Mouse (Mus musculus): ENCODE measurements around the gene Galk1.

Gene Galk1

DNA sequence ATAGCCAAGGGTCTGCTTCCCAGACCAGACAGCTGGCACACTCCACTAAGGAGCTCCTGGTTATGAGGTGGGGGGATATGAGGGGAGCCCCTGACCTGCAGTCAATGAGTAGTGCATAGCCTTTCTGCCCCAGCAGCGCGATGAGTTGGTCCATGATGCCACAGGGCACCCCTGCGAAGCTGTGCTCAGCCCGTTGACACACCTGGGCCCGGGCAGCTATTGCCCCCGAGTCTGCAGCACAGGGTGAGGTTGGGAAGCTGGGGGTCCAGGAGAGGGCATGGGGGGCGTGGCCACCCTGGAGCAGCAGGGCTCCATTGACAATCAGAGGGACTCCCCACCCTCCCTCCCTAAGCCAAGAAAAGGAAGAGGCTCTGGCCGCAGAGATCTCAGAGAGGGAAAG lies 2.4 kb downstream of the Galk1 start:
- no peak for DNase-seq (ENCODE audit: low spot score)

DNA sequence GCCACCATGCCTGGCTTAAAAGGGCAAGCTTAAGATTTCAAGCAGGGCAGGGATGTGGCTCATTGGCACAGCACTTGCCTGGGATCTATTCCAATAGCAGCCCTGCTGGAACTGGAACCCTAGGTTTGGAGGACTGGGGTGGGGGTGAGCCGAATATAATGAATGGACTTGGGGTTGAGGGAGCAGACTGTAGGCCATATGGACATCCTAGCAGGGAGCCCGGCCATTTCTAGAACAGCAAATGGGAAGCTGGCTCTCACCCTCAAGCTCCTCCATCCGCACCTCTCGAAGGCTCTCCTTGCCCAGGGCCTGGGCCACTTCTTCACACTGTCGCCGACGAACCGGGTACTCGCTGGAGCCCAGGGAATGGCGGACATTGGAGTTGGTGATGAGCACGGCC lies 2.9 kb downstream of the Galk1 start:
- DNase-seq (ENCODE audit: low spot score): no peak

DNA sequence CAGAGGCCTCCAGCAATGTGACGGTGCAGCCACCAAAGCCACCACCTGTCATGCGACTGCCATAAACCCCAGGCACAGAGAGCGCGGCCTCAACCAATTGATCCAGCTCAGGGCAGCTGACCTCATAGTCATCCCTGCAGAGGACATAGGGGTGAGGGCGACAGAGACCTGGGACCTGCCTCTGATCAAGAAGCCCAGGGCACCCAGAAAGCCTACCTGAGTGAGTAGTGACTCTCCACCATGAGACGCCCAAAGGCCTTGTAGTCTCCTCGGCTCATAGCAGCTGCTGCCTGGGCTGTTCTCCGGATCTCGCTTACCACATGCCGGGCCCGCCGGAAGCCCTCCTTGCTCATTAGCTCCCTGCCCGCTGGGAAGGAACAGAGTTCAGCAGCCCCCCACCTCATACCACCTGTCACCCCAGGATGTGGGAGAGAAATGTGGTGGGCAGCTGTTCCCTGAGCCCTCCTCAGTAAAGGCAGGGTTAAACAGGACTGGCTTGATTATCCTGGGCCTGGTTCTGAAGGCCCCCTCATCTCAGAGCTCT lies 3.6 kb downstream of the Galk1 start:
- no peak for DNase-seq (ENCODE audit: low spot score)

DNA sequence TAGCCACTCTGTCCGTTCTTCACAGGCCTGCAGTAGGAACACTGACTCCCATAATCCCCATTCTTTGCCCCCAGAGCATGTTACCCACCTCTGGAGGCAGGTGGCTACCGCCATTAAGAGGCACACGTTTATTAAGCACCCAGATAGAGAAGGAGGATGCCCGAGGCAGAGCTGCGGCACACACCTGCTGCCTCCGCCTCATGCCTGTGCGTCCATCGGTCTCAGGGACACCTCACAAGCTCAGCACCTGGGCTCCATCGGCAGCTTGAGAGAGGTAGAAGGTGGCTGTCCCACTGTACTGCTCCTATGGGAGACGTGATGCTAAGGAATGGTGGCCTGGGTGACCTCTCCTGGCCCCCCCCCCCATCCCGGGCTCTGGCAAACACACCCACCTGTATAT lies 4.1 kb downstream of the Galk1 start:
- no peak for DNase-seq (ENCODE audit: low spot score)

DNA sequence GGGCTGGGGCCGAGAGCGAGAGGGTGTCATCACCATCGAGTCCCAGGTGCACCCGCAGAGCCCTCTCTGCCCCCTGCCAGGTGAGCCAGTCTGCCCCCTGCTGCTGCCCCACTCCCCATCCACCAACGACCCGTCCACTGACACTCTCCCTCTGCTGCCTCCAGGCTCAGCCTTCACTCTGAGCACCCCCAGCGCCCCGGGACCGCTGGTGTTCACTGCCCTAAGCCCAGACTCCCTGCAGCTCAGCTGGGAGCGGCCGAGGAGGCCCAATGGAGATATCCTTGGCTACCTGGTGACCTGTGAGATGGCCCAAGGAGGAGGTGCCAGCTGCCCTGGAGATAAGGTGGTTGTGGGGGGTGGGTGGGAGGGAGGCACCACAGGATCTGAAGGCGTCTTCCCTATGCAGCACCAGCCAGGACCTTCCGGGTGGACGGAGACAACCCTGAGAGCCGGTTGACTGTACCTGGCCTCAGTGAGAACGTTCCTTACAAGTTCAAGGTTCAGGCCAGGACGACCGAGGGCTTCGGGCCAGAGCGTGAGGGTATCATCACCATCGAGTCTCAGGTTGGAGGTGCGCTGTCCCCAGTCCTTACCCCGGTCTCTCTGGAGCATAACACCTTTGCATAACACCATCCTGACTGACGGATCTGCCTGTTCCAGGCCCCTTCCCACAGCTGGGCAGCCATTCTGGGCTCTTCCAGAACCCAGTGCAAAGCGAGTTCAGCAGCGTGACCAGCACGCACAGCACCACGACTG lies 5.2 kb downstream of the Galk1 start:
- no peak for DNase-seq (ENCODE audit: low spot score)

DNA sequence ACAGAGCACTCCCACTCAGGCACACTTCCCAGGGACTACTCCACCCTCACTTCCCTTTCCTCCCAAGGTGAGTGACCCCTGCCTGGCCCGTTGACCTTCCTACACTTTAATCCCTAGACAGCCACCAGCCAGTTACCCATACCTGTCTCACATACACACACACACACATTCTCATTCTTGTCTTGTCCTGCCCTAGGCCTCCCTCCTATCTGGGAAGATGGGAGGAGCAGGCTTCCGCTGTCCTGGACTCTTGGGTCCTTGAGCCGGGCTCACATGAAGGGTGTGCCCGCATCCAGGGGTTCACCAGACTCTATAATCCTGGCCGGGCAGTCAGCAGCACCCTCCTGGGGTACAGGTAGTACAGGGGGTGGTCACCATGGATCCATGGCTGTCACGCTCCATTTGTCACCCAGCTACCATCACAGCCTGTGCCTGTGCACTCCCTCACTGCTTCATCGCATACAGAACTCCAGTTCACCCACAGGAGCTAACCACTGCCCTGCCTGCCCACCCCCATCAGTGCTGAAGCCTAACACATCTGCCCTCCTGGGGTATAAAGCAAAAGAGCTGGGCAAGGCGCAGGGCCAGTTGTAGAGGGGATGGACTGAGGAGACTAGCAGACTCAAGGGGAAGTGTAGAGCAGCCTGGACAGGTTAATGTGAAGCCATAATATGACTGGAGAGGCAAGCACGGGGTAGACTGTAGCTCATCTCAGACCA lies 6.7 kb downstream of the Galk1 start:
- DNase-seq (ENCODE audit: low spot score): no peak

DNA sequence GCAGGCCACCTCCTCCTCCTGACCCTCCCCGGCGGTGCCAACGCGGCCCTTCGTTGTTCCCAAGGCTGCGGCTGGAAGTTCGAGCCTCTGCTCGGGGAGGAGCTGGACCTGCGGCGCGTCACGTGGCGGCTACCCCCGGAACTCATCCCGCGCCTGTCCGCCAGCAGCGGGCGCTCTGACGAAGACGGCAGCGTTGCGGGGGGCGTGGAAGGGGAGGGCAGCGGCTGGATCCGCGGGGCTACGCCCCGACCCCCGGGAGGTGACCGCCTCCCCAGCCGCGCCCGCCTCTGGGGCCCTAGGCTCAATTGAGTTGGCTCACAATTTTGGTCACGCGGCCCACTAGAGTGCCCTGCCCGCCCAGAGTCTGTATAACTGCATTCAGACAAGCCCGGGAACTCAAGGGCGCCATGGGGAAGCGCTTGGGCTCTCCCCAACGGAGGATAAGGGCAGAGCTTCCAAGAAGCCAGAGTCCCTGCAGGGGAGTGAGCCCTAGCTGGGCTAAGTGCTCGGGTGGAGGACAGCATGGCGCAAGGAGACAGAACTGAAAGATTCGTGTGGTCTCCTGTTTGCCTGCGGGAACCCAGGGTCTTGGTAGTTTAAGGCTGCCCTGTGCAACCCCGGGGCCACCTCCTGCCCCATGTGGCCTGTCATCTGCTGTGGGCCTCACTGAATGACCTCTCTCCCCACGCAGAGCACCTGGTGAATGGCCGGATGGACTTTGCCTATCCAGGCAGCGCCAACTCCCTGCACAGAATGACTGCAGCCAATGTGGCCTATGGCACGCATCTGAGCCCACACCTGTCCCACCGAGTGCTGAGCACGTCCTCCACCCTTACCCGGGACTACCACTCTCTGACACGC lies 7.4 kb downstream of the Galk1 start:
- DNase-seq (ENCODE audit: low spot score): no peak

DNA sequence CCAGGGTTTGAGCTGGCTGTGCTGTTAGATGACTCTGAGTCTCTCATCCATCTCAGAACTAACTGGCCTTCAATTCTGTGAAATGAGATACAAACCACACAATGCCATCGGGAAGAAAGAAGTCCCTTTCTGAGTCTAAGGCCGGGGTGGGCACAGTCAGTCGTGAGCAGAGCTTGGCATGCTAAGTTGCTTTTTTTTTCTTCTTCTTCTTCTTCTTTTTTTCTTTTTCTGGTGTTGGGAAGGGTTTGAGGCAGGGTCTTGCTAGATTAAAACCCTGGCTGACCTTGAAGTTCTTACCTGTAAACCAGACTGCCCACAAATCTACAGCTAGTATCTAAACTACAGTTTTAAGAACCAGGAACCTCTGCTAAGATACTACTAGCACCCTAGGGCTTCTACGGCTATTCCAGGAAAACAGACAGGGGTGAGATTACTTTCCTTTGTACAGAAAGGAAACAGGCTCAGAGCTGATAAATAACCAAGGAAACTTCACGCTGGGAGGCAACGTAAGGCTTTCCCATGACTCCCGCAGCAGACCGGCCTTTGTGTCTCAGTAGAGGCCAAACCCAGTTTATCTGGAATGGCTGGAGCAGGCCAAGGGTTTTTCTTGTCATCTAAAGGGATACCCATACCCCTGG lies 8.2 kb downstream of the Galk1 start:
- DNase-seq (ENCODE audit: low spot score): no peak

DNA sequence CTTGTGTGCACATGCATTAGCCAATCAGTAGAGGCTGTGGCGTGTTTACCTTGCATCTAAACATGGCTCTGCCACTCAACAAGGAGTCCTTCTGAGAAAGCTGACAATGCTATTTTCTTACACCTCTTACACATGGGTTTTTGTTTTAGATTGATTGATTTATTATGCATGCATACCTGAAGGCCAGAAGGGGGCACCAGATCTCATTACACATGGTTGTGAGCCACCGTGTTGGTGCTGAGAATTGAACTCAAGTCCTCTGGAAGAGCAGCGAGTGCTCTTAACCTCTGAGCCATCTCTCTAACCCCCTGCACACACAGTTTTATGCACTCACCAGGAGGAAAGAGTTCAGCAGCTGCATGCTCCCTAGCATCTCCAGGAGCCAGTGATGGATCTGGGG lies 9.6 kb downstream of the Galk1 start:
- no peak for DNase-seq (ENCODE audit: low spot score)

DNA sequence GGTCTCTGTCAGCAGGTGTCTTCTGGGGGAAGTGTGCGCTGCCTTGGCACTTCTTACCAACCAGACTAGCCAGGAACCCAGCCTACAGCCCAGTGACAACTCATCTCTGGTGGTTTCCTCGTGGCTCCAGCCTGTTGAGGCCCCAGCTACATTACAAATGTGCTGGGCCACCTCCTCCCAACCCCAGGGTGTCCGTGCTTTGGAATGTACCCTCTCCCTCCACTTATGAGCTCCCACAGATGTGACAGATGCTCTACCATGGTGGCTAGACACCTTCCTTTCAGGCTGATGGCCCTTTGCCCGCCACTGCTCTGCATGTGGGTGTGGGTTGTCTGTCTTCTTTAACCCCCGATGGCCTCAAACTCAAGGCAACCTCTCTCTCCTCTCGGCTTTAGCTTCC lies 10.8 kb downstream of the Galk1 start:
- DNase-seq (ENCODE audit: low spot score): no peak

DNA sequence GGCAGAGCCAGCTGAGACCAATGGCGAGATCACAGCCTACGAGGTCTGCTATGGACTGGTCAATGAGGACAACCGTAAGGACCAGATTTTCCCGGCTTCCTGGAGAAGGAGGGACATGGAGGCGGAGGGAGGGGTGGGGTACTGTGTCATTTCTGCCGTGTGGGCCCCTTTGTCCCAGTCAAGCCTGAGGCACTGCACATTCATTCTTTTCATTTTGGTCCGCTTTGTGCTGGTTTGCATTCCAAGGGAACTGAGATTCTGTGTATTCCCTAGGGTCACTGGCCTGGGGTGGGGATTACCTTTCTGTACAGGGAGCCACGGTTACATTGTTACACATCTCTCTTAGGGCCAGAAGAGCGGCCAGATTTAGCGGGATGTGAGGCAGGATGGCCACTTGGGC lies 11.9 kb downstream of the Galk1 start:
- DNase-seq (ENCODE audit: low spot score): no peak

DNA sequence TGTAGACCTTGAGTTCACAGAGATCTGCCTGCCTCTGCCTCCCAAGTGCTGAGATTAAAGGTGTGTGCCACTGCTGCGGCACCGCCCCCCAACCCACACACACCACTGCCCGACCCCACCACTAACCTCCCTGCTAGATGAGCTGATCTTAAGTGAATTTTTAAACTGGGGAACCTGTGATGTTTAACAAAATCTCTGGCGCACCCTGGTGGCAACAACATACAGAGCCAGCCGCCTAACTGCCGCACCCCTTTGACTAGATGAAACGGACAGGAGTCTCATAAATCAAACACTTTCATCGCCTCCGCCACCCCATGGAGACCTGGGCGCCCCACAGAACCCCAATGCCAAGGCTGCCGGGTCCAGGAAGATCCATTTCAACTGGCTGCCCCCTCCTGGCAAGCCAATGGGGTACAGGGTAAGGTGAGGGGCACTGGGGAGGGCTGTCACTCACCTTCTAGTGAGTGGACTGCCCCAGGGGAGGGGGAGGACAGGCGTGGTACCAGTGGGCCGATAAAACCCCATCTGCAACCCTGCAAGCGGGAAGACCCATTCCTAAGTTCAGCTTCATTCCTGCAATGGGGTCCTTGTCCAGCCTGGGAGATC lies 12.9 kb downstream of the Galk1 start:
- DNase-seq (ENCODE audit: low spot score): peak; percentile 62

DNA sequence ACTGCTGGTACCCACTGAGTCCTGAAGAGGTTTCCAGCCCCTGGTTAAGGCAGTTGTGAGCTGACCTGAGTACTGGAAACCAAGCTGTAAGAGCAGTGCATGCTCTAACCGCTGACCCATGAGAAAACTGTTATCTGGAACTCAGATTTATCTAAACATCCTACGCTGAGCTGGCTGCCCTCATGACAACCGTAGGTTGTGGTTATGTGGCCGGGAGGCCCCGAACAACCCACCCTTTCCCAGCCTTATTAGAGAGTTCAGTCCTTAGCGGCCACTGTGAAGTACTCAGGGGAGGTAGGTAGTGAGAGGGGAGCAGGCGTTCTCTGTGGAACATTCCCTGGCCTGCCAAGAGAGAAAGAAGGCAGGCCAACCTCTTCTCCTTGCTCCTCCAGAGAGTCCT lies 13.5 kb downstream of the Galk1 start:
- no peak for DNase-seq (ENCODE audit: low spot score)

DNA sequence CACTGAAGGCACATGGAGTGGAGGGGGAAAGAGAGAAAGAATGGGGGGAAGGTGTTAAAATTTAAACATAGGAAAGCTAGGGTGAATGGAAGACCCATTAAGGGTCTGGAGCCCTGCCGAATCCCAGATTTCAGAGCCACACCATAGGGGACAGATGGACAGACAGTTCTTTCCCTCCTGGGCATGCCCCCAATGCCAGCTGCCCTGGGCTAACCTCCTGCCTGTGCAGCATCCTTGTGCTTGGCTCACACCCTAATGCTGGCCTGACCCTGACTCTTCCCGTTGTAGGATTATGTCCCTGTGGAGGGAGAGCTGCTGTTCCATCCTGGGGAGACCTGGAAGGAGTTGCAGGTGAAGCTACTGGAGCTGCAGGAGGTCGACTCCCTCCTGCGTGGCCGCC lies 14.9 kb downstream of the Galk1 start:
- DNase-seq (ENCODE audit: low spot score): no peak

DNA sequence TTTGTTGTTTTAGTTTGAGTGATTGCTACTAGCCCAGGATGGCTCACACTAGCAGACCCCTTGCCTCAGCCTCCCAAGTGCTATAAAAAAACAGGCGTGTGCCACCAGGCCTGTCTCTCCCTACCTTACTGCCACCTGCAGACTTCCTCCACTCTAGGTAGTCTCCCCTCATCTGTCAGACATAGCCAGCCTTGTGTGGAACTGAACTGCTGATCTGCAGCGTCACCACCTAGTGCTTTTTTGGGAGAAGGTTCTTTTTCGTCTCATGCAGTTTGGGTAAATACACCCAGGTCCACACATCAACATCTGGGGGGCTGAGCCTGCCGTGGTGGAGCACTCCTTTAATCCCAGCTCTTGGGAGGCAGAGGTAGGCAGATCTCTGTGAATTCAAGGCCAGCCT lies 15.5 kb downstream of the Galk1 start:
- DNase-seq (ENCODE audit: low spot score): no peak

DNA sequence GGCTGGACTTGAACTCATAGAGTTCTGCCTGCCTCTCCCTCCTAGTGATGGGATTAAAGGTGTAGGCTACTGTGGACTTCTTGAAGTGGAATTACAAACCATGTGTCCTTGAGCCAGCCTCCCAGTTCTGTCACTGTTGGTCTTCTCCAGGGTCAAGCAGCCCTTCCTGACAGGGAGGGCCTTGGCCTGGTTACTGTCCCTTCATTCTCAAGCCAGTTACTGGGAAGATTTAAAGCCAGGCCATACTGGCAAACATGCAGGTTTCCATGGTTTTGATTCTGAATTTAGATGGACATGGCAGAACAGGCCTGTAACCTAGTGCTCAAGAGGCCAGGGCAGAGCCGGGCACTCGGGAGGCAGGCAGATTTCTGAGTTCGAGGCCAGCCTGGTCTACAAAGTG lies 17.3 kb downstream of the Galk1 start:
- no peak for DNase-seq (ENCODE audit: low spot score)

DNA sequence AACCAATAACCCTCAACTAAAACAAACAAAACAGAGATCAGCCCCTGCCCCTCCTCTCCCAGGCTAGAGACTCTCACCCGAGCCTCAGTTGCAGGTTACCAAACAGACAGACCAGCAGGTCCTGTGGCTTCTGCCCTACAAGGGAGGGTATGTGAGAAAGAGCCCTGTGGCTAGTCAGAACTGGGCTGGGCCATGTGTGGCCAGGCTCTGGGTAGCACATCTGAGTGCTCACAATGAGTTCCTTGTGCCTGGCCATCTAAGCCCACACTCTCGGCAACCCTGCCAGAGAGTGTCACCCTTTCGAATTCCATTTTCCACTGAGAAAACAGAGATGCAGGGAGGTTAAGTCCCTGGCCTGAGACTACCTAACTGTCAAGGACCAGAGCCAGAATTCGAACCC lies 20.4 kb downstream of the Galk1 start:
- DNase-seq (ENCODE audit: low spot score): no peak

DNA sequence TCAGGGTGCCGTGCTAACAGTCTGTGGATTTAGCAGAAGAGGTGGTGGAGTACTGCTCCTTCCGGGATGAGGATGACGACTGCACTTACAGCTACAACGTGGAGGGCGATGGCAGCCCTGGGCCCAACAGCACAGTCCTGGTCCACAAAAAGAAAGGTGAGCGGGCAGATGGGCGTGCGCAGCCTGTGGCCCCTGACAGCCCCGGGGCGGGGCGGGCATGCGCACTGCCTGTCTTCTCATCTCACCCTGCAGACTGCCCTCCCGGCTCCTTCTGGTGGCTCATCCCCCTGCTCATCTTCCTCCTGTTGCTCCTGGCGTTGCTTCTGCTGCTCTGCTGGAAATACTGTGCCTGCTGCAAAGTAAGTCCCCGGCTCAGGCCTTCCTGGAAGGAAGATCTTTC lies 22.8 kb downstream of the Galk1 start:
- no peak for DNase-seq (ENCODE audit: low spot score)

DNA sequence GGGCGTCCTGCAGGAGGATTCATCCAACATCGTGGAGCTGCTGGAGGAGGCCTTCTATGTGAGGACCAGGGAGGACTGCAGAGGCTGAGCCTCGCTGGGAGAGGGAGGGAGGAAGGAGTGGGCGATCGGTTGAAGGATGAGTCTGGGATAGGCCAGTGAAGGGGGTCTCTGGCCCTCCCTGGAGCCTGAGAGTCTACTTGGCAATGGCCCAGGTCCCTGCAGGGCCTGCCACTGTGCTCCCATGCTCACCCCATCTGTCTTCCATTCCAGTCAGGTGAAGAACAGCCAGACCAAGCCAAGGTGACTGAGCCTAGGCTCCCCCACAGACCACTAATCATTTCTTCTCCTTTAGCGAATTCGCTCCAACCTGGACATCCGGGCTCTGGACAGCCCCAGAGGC lies 29.2 kb downstream of the Galk1 start:
- DNase-seq (ENCODE audit: low spot score): no peak

DNA sequence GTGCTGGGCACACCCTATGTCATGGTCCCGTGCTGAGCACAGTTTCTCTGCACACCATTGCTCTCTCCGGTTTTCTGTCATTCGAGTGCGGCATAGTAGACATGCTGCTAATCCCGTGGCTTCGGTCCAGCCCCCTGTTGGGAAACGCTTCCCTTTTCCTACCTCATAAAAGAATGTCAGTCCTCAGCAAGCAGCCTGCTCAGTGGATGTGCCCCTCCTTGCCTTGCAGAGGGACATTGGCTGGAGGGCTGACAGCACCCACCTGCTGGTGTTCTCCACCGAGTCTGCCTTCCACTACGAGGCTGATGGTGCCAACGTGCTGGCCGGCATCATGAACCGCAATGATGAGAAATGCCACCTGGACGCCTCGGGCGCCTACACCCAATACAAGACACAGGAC lies 30.0 kb downstream of the Galk1 start:
- no peak for DNase-seq (ENCODE audit: low spot score)

DNA sequence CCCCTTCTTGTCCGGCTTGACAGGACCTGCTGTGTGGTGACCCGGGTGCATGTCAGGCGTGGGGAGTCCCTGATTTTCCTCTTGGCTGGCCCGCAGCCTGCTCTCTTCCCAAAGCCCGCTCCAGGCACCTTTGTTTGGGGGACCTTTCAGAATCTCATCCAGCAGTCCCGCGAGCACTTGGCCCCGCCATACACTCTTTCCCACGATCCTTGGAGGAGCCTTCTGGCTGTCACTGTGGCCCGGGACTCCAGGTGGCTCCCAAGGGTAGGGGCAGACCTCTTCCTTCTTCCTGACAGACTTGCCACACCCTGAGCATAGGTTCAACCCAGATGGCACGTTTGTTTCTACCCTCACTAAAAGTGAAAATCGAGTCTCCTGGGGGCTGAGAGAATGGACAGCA lies 37.0 kb downstream of the Galk1 start:
- no peak for DNase-seq (ENCODE audit: low spot score)

DNA sequence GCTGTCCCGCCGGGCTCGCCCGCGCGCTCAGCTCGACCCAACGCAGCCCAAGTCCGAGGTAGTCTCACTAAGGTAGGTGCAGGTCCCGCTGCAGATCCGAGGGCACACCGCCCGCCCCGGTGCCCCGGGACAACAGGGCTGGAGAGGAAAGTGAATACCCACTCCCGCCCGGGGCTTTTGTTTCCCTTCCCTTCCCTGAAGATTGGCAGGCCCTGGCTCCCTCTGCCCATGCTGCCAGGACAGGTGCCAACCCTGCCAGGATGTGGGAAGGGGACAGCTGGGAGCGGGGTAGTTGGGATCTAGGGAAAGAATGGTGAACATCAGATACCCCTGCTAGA lies 37.5 kb downstream of the Galk1 start:
- no peak for DNase-seq (ENCODE audit: low spot score)
